ENCODE assay signal across 11 mouse cellular contexts in the genomic region with DNA sequence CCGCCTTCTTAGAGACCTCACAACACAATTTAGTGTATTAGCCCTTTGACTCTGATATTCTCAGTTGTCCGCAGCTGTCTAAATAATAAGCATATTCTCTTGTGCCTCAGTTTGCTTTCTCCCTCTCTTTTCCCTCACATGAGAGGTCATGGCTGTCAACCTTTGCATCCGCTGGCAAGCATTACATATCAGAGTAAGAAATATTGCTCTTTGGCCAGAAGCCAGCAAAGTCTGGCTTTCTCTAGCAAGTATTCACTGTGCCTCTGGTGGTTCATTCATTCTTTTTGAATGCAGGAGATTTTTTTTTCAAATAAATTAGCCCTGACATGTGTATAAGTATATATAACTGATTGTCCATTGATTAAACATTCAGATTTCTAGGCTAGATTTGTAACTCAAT. TPM values are rescaled to one million over a fixed set of nuclear protein-coding genes. Genes with fewer than 3 reads are reported as not detected.
DNase-seq lines count a peak whose midpoint lies in the region; ATAC-seq and TF ChIP-seq lines count a peak whose summit lies in the region.
"Had no signal": no experiment of that assay in that cellular context is flagged by ENCODE, and none has a peak within 500 bp of the region (broad histone marks: within the 10 kb centered on the region; RNA-seq: fewer than 3 reads in every experiment).

No protein-coding gene starts in this region.

- no peak overlapping the region for H3K4me2 ChIP-seq in limb, embryonic 14.5 days (replicated peaks; ENCODE audit: low read depth, low read length, severe bottlenecking)
- H3K4me2 ChIP-seq: heart, embryonic 13.5 days had no signal

- no peaks in the 10 kb centered on the region for H3K9me3 ChIP-seq in limb, embryonic 14.5 days (ENCODE audit: control insufficient read depth, low read length)
- no peaks in the 10 kb centered on the region for H3K9me3 ChIP-seq in limb, embryonic 10.5 days (replicated peaks)
- H3K9me3 ChIP-seq: heart, embryonic 13.5 days had no signal

- H3K27ac ChIP-seq in limb, embryonic 14.5 days (replicated peaks; ENCODE audit: low read depth, low read length), result no peak overlapping the region
- H3K27ac ChIP-seq in limb, embryonic 10.5 days, result no peak overlapping the region
- H3K27ac ChIP-seq: heart, embryonic 13.5 days had no signal

- DNase-seq in embryo, embryonic 11 days, result peak; percentile 32
- DNase-seq in embryo, embryonic 9.5 days (ENCODE audit: extremely low spot score), result no peak
- peak; percentile 65 for DNase-seq in limb, embryonic 14.5 days (ENCODE audit: low spot score)
- no peak for DNase-seq in limb, embryonic 10.5 days (ENCODE audit: low spot score)
- peak; percentile 81 for DNase-seq in adipocyte (ENCODE audit: low spot score)
- peak; percentile 64 for DNase-seq in kidney, postnatal 14 days
- no peak for DNase-seq in right cerebral cortex, postnatal 14 days
- DNase-seq in left cerebral cortex, adult 18-20 months (ENCODE audit: low spot score in 2 of 2), result no peak
- DNase-seq: gastrocnemius, postnatal 14 days; liver had no signal

- no peaks in the 10 kb centered on the region for H3K27me3 ChIP-seq in limb, embryonic 14.5 days (ENCODE audit: control insufficient read depth, insufficient read depth, low read length)
- no peaks in the 10 kb centered on the region for H3K27me3 ChIP-seq in limb, embryonic 10.5 days (ENCODE audit: low read depth, poor library complexity, severe bottlenecking)
- H3K27me3 ChIP-seq: heart, embryonic 13.5 days had no signal

- ATAC-seq in limb, embryonic 14.5 days (ENCODE audit: low FRiP score, low read depth), result no peak

- 0 out of 2 replicates have a peak, but pooled peaks cover 2% of the 10 kb centered on the region for H3K4me1 ChIP-seq in limb, embryonic 14.5 days (ENCODE audit: control insufficient read depth, insufficient read depth, low read length)
- H3K4me1 ChIP-seq in limb, embryonic 10.5 days, result no peaks in the 10 kb centered on the region

- peaks cover 3% of the 10 kb centered on the region; the same call in 1 of the 2 replicates for H3K36me3 ChIP-seq in limb, embryonic 14.5 days (ENCODE audit: control insufficient read depth, insufficient read depth, low read length)
- H3K36me3 ChIP-seq in limb, embryonic 10.5 days, result peaks cover 4% of the 10 kb centered on the region

- WGBS in limb, embryonic 14.5 days, result 75% methylated on average over 3 of the region's 3 CpGs
- WGBS in limb, embryonic 10.5 days, result 90% methylated on average over 3 of the region's 3 CpGs

- no peak overlapping the region for H3K4me3 ChIP-seq in limb, embryonic 14.5 days (replicated peaks; ENCODE audit: low read length)
- H3K4me3 ChIP-seq in limb, embryonic 10.5 days, result no peak overlapping the region
- H3K4me3 ChIP-seq: heart, embryonic 13.5 days had no signal

- TF ChIP-seq POLR2A in limb, embryonic 14.5 days (IDR thresholded peaks at IDR 0.05; ENCODE audit: borderline replicate concordance, extremely low read depth, insufficient read depth, insufficient read length), result no peak

- no peak overlapping the region for H3K9ac ChIP-seq in limb, embryonic 14.5 days (ENCODE audit: low read depth, low read length, severe bottlenecking)
- H3K9ac ChIP-seq: heart, embryonic 13.5 days had no signal

RNA-seq across cellular contexts. Expression of a gene that starts 49.5 kb away (rescaled TPM):
- polyA plus RNA-seq in limb, embryonic 14.5 days (2012; rRNA removed), result 81.7 and 94.9 TPM in 2 replicates
- 118 and 124 TPM in 2 replicates for polyA plus RNA-seq in limb, embryonic 14.5 days (2014; fragmentation: Nextera tagmentation; extraction: Ambion mirVana)
- polyA plus RNA-seq in limb, embryonic 10.5 days (2016; fragmentation: Nextera tagmentation; extraction: Ambion mirVana), result 73.2 and 85.5 TPM in 2 replicates
- total RNA-seq in left cerebral cortex, adult 18-20 months (2021), result 100 to 1,000 TPM; 214 to 229 TPM

Comparison
In these comparisons a context has a peak if more than half of its experiments do, and no peak if none do; other contexts are left out.
1. DNase-seq: peak in embryo, embryonic 11 days (single experiment), limb, embryonic 14.5 days (single experiment), adipocyte (single experiment) and kidney, postnatal 14 days (single experiment); none in embryo, embryonic 9.5 days (single experiment), limb, embryonic 10.5 days (single experiment), right cerebral cortex, postnatal 14 days (single experiment) and left cerebral cortex, adult 18-20 months (0 of 2).